Mouse (Mus musculus): ENCODE measurements around the gene Fip1l1. TPM values are rescaled to one million over a fixed set of nuclear protein-coding genes. Genes with fewer than 3 reads are reported as not detected.

Gene Fip1l1
- total and polyA plus RNA-seq, 3 experiments: 72.0 to 171 (median 83.1) TPM

GRCm38 (mm10) chr5:74492705-74493104, 42.5 kb upstream of the Fip1l1 start:
- H3K27me3 ChIP-seq (replicated peaks): no peaks in the 10 kb centered on the region
- no peaks in the 10 kb centered on the region for H3K4me1 ChIP-seq (ENCODE audit: control insufficient read depth in 1 of 2, insufficient read depth in 2 of 2)
- dilution Hi-C loops (cut with MboI; ENCODE audit: extremely low pct_ligation_motif_present, extremely low pct_unique_long_range_greater_than_20kb, low sequenced_read_pairs): no loop called here
- H3K9me3 ChIP-seq (replicated peaks; ENCODE audit: low read length): no peaks in the 10 kb centered on the region
- DNase-seq (ENCODE audit: extremely low read depth): no peak
- in situ Hi-C loops (cut with MboI; ENCODE audit: low pct_ligation_motif_present, low pct_unique_long_range_greater_than_20kb, low sequenced_read_pairs): no loop called here
- no peak overlapping the region for H3K4me2 ChIP-seq (ENCODE audit: insufficient read depth, low read depth, poor library complexity, severe bottlenecking)
- no peak for TF ChIP-seq POLR2AphosphoS2 (IDR thresholded peaks at IDR 0.05; ENCODE audit: low read depth, low read length)
- no peak for TF ChIP-seq NRF1 (IDR thresholded peaks at IDR 0.05; ENCODE audit: low read depth, low read length)
- TF ChIP-seq MAX (IDR thresholded peaks at IDR 0.05; ENCODE audit: low read length): no peak
- H3K36me3 ChIP-seq (replicated peaks in 1 of 2; ENCODE audit: control insufficient read depth in 1 of 2, insufficient read depth in 1 of 2, low read length in 1 of 2): no peaks in the 10 kb centered on the region
- H3K27ac ChIP-seq (ENCODE audit: insufficient read depth, low read depth): no peak overlapping the region
- no peaks in the 10 kb centered on the region for H3K79me2 ChIP-seq (replicated peaks; ENCODE audit: control insufficient read depth, extremely low read depth, insufficient read depth, poor library complexity, severe bottlenecking)
- no peak overlapping the region for H3K9ac ChIP-seq (ENCODE audit: insufficient read depth, low read depth)
- no peak overlapping the region for H3K4me3 ChIP-seq (replicated peaks in 1 of 3; ENCODE audit: low read depth in 2 of 3, low read length in 2 of 3, poor library complexity in 1 of 3)

DNA sequence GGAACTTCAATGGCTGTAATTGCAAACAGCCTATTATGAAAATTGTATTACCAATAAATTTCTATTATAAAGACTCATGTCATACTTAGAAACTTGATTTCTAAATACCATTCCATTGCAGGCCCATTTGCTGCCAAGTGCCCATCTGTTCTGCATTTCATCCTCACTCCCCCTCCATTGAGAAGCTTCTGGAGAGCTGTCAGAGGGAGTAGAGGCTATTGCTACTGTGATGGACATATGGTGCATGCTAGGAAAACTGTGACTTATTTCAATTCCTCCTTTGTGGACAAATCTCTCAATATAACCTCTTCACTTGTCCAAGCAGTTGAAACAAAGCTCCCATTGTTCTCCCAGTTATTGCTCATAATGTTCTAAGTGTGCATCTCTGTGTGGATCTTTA, 23.6 kb upstream of the Fip1l1 start:
- in situ Hi-C loops (cut with MboI; ENCODE audit: low pct_ligation_motif_present, low pct_unique_long_range_greater_than_20kb, low sequenced_read_pairs): no loop called here
- dilution Hi-C loops (cut with MboI; ENCODE audit: extremely low pct_ligation_motif_present, extremely low pct_unique_long_range_greater_than_20kb, low sequenced_read_pairs): no loop called here
- Histone ChIP-seq H3K4me1 (ENCODE audit: control insufficient read depth in 1 of 2, insufficient read depth in 2 of 2) (no peaks in the 10 kb centered on the region), H3K27ac (ENCODE audit: insufficient read depth, low read depth) (no peak overlapping the region), H3K4me2 (ENCODE audit: insufficient read depth, low read depth, poor library complexity, severe bottlenecking) (no peak overlapping the region), H3K36me3 (replicated peaks in 1 of 2; ENCODE audit: control insufficient read depth in 1 of 2, insufficient read depth in 1 of 2, low read length in 1 of 2) (peaks cover 3 to 16% of the 10 kb centered on the region in 2 experiments), H3K9me3 (replicated peaks; ENCODE audit: low read length) (no peaks in the 10 kb centered on the region), H3K4me3 (replicated peaks in 1 of 3; ENCODE audit: low read depth in 2 of 3, low read length in 2 of 3, poor library complexity in 1 of 3) (no peak overlapping the region), H3K27me3 (replicated peaks) (no peaks in the 10 kb centered on the region), H3K79me2 (replicated peaks; ENCODE audit: control insufficient read depth, extremely low read depth, insufficient read depth, poor library complexity, severe bottlenecking) (no peaks in the 10 kb centered on the region), H3K9ac (ENCODE audit: insufficient read depth, low read depth) (no peak overlapping the region)
- DNase-seq (ENCODE audit: extremely low read depth): no peak
- TF ChIP-seq CHD1 (IDR thresholded peaks at IDR 0.05; ENCODE audit: low read depth, low read length) (no peak), NELFE (IDR thresholded peaks at IDR 0.05; ENCODE audit: low read depth, low read length) (no peak), BHLHE40 (IDR thresholded peaks at IDR 0.05; ENCODE audit: low read depth, low read length) (no peak), ETS1 (conservative IDR thresholded peaks at IDR 0.05; ENCODE audit: low read depth, low read length) (no peak), CHD2 (IDR thresholded peaks at IDR 0.05; ENCODE audit: low read length) (no peak), TBP (conservative IDR thresholded peaks at IDR 0.05; ENCODE audit: low read depth, low read length) (no peak), KAT2A (IDR thresholded peaks at IDR 0.05; ENCODE audit: insufficient replicate concordance, low read length) (no peak), USF1 (IDR thresholded peaks at IDR 0.05; ENCODE audit: low read depth, low read length) (no peak), ZKSCAN1 (IDR thresholded peaks at IDR 0.05; ENCODE audit: borderline replicate concordance, low read depth, low read length) (no peak), ZMIZ1 (IDR thresholded peaks at IDR 0.05; ENCODE audit: low read depth, low read length) (no peak), TCF12 (IDR thresholded peaks at IDR 0.05; ENCODE audit: low read depth, low read length) (no peak), RAD21 (IDR thresholded peaks at IDR 0.05; ENCODE audit: low read depth, low read length) (no peak), GABPA (IDR thresholded peaks at IDR 0.05; ENCODE audit: insufficient replicate concordance, low read depth, low read length) (no peak), HCFC1 (IDR thresholded peaks at IDR 0.05; ENCODE audit: low read depth, low read length) (no peak), ZNF384 (IDR thresholded peaks at IDR 0.05; ENCODE audit: low read depth, low read length) (no peak), CTCF (conservative IDR thresholded peaks at IDR 0.05 in 1 of 2, IDR thresholded peaks at IDR 0.05 in 1 of 2; ENCODE audit: low read depth in 2 of 2, low read length in 2 of 2) (no peak), RCOR1 (conservative IDR thresholded peaks at IDR 0.05; ENCODE audit: low read depth, low read length) (no peak)
